Mouse (Mus musculus) T-cell, adult 66 days (primary cell): ENCODE results near the gene Dyrk1b. TPM values are rescaled to one million over a fixed set of nuclear protein-coding genes. Genes with fewer than 3 reads are reported as not detected.

Experiments
- total RNA-seq, 2 experiments: library from RNA; stranded (reverse); gene quantifications; 3 replicates in 1 of 2; 4 replicates in 1 of 2; pipeline ENCODE4 v1.2.4; 2023

The Dyrk1b gene
- 10 to 100 TPM; 13.8 to 14.1 TPM for total RNA-seq

DNA sequence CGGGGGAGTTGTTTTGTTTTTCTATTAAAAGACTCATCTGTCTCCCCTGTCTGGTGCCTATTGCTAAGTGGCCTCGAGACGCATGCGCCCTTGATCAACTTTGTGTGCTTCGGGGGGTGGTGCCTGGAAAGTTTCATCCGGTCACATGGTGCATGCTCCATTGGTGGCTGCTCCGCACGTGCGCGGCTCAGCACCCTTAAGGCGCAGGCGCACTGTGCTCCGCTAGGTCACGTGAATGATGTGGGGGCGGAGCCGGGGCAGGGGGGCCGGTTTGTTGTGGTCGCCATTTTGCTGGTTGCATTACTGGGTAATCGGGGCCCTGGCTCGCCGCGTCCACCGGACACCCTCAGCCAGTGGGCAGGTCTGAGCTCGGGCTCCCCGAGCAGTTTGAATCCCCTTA lies at the start of gene Dyrk1b:
Gene Dyrk1b, plus strand, starts transcription at position 242 of the 400 bp plus-strand sequence.

DNA sequence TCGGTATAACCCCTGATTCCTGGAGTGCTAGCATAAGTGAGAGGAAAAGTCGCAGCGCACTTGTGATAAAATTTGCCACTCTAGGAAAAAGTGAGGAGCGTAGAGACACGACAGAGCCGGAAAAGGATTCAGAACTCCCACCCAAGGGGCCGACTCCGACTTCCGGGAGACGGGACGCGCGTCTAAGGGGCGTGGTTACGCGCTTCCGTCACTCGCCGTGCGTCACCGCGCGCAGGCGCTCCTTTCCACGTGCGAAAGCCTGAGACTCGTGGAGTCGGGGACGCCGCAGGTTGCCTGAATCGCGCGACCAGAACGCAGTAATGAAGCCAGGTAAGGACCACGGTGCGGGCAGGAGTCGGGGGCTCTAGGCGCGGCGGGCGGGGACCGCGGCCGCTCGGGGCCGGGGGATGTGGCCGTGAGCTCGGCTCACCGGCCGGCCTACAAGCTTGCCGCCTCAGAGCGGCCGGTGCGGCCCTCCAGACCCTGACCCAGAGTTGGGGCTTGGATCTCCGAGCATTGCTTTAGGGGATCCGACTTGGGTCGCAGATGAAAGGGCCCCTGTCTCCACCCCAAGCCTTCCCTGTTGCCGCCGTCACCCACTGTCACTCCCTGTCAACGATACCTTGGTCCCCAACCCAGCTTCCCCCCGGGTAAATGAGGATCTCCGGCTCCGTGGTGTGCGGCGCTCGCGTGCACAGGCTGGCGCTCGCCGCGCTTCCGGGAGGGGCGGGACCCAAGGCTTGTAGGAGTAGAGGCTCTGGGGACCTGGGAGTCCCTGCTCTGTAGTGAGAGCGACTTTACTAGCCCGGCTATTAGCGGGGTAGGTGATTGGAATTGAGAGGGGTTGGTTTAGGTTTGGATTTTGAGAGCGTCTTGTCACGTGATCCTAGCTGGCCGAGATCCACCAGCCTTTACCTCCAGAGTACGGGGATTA lies 9.5 kb upstream of the Dyrk1b start, which contains the start of gene Fbl:
Gene Fbl, plus strand, starts transcription at position 222 of the 934 bp plus-strand sequence.

Other genes starting within 250 kb of the Dyrk1b start
- 10 to 100 TPM; 12.8 to 16.4 TPM for gene Zfp780b, start 200.3 kb upstream of the Dyrk1b start, total RNA-seq
- 10 to 100 TPM in 1 of 2 experiments, 1 to 10 TPM in 1; 9.4 to 15.0 TPM for gene Zfp850, start 165.4 kb upstream of the Dyrk1b start, total RNA-seq
- 100 to 1,000 TPM in 1 of 2 experiments, 10 to 100 TPM in 1; 95.2 to 116 TPM for gene Psmc4, start 129.4 kb upstream of the Dyrk1b start, total RNA-seq
- not detected for gene Fcgbp, start 108.2 kb upstream of the Dyrk1b start, total RNA-seq
- gene 9530053A07Rik, start 50.0 kb upstream of the Dyrk1b start, total RNA-seq, result not detected
- 100 to 1,000 TPM; 207 to 223 TPM for gene Fbl, start 9.8 kb upstream of the Dyrk1b start, total RNA-seq
- gene Eid2, start 88.4 kb downstream of the Dyrk1b start, total RNA-seq, result 10 to 100 TPM; 11.0 to 12.4 TPM
- 1 to 10 TPM; 6.2 to 7.4 TPM for gene Eid2b, start 98.3 kb downstream of the Dyrk1b start, total RNA-seq
- not detected for gene Selenov, start 111.7 kb downstream of the Dyrk1b start, total RNA-seq
- gene Dll3, start 122.8 kb downstream of the Dyrk1b start, total RNA-seq, result not detected
- gene Timm50, start 132.6 kb downstream of the Dyrk1b start, total RNA-seq, result 10 to 100 TPM; 34.1 to 40.1 TPM
- gene Supt5, start 159.3 kb downstream of the Dyrk1b start, total RNA-seq, result 100 to 1,000 TPM; 169 to 174 TPM
- 1,000 to 10,000 TPM; 5,462 to 5,531 TPM for gene Rps16, start 171.2 kb downstream of the Dyrk1b start, total RNA-seq
- 100 to 1,000 TPM; 182 to 187 TPM for gene Plekhg2, start 193.1 kb downstream of the Dyrk1b start, total RNA-seq
- gene Zfp36, start 200.8 kb downstream of the Dyrk1b start, total RNA-seq, result 100 to 1,000 TPM; 193 to 206 TPM
- gene Med29, start 213.2 kb downstream of the Dyrk1b start, total RNA-seq, result 10 to 100 TPM; 16.1 to 20.7 TPM
- gene Paf1, start 213.5 kb downstream of the Dyrk1b start, total RNA-seq, result 100 to 1,000 TPM; 144 to 185 TPM